Mouse (Mus musculus) layer of hippocampus, adult 2 months (tissue): ENCODE measurements around the gene H2al1a. TPM values are rescaled to one million over a fixed set of nuclear protein-coding genes. Genes with fewer than 3 reads are reported as not detected.
"Not testable (repeated sequence)": the region's sequence is repeated elsewhere in the genome, so short reads cannot be mapped to it uniquely, and the experiment has no call there.

ENCODE experiments used
- DNase-seq, 2 experiments: peaks; one replicate each; pipeline ENCODE4 v3.0.0; 2022; ENCODE audit warnings: low spot score in 2 of 2
- H3K27ac ChIP-seq: fragments of 200-600 bp; 2 replicates; pipeline ENCODE4 v1.8.1; 2022
- H3K4me3 ChIP-seq: fragments of 200-600 bp; 2 replicates; pipeline ENCODE4 v1.8.1; 2022; ENCODE audit warnings: mild to moderate bottlenecking
- CTCF ChIP-seq: fragments of 200-600 bp; conservative IDR thresholded peaks from 2 replicates; pipeline ENCODE4 v1.8.1; 2022; ENCODE audit warnings: antibody characterized with exemption, mild to moderate bottlenecking, moderate library complexity
- total RNA-seq, 2 experiments: library from RNA; stranded (reverse); gene quantifications; 2 replicates each; pipeline ENCODE4 v1.2.3; 2021

The H2al1a gene
- total RNA-seq, 2 experiments from 2014 or later: not detected

- not testable (repeated sequence) for H3K27ac ChIP-seq, H3K4me3 ChIP-seq, DNase-seq
Measured at GRCm38 (mm10) chrX:11317956-11318355, 18.9 kb downstream of the H2al1a start, which contains the start of gene H2al1g. TSS of gene H2al1g (plus strand) at chrX:11318256.

GRCm38 (mm10) chrX:11321192-11321591 lies 22.1 kb downstream of the H2al1a start, which contains the start of gene H2al1h:
TSS of gene H2al1h (plus strand) at chrX:11321492.
- not testable (repeated sequence) for H3K27ac ChIP-seq, H3K4me3 ChIP-seq, DNase-seq

- not testable (repeated sequence) for DNase-seq, H3K27ac ChIP-seq, H3K4me3 ChIP-seq
Measured at GRCm38 (mm10) chrX:11324359-11324758, 25.3 kb downstream of the H2al1a start, which contains the start of gene H2al1i. TSS of gene H2al1i (plus strand) at chrX:11324659.

- not testable (repeated sequence) for H3K4me3 ChIP-seq, DNase-seq, H3K27ac ChIP-seq
Measured at GRCm38 (mm10) chrX:11327522-11327921, 28.5 kb downstream of the H2al1a start, which contains the start of gene H2al1j. TSS of gene H2al1j (plus strand) at chrX:11327822.

GRCm38 (mm10) chrX:11345762-11346161 lies 46.7 kb downstream of the H2al1a start:
- peak in 1 of 2 experiments; percentile 8 for DNase-seq
- Histone ChIP-seq H3K4me3 (no peak overlapping the region), H3K27ac (peak overlapping the region; percentile 72)
- TF ChIP-seq CTCF: no peak

GRCm38 (mm10) chrX:11346756-11347155 lies 47.7 kb downstream of the H2al1a start:
- no peak for TF ChIP-seq CTCF
- no peak overlapping the region for H3K4me3 ChIP-seq
- peak overlapping the region; percentile 43; the same call in 1 of the 2 replicates for H3K27ac ChIP-seq
- no peak for DNase-seq

Other genes starting within 250 kb of the H2al1a start
- not detected for gene H2al1b, start 3.2 kb downstream of the H2al1a start, total RNA-seq
- not detected for gene H2al1c, start 6.4 kb downstream of the H2al1a start, total RNA-seq
- not detected for gene H2al1d, start 9.6 kb downstream of the H2al1a start, total RNA-seq
- not detected for gene H2al1e, start 12.7 kb downstream of the H2al1a start, total RNA-seq
- gene H2al1f, start 15.9 kb downstream of the H2al1a start, total RNA-seq: not detected
- not detected for gene H2al1g, start 19.0 kb downstream of the H2al1a start, total RNA-seq
- gene H2al1h, start 22.2 kb downstream of the H2al1a start, total RNA-seq: not detected
- not detected for gene H2al1i, start 25.4 kb downstream of the H2al1a start, total RNA-seq
- gene H2al1j, start 28.6 kb downstream of the H2al1a start, total RNA-seq: not detected